Mouse (Mus musculus) brain, adult 2 months (tissue): ENCODE data around the gene Hapln2.

ENCODE experiments used
- DNase-seq: peaks from one replicate; pipeline ENCODE4 v3.0.0; 2011; ENCODE audit warnings: low read depth, low spot score

The Hapln2 gene

DNA sequence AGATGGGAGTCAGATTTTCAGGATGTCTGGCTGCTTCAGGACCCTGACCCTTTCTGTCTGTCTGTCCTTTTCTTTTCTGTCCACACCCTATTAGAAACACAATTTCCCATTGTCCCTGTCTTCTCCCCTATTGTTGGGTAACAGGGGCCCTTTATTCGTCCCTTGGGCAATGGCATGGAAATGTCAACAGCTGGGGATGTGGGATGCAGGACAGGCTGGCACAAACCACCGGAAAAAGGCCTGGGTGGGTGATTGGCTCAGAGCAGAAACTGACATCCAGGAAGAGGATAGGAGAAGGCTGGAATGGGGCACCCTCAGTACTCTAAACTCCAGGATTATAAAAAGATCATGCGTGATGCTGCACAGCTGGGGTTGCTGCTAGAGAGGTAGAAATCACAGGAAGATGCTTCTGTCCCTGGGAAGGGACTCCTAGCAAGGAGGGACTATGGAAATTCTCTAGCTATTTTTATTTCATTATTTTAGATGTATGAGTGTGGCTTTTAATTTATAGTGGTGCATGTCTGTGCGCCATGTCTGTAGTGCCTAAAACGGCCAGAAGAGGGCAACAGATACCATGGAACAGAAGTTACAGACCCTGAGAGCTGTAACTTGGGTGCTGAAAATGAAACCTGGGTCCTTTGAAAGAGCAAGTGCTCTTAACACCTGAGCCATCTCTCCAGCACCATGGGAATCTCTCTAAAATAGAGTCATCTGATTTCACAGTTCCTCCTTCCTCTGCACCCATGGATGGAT is at the start of gene Hapln2:
TSS of gene Hapln2 (minus strand) at position 150 of the 753 bp plus-strand sequence.
- DNase-seq = peak; percentile 93

DNA sequence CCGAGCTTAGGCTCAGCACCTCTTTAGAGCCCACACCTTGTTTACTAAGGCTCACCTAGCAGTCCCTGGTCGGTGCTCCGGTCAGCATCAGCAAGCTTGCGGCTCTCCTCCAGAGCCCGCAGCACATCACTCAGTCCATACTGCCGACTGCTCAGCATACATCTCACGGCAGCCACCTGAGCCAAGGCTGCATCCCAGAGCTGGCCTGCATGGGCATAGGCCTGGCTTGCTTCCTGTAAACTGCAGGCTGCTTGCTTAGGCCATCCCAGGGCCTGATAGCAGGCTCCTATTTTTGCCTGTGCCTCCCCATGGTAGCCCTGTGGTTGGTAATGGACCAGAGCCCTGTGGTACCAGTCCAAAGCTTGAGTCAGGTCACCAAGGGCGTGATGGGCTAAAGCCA is 47.4 kb upstream of the Hapln2 start:
- DNase-seq = no peak

DNA sequence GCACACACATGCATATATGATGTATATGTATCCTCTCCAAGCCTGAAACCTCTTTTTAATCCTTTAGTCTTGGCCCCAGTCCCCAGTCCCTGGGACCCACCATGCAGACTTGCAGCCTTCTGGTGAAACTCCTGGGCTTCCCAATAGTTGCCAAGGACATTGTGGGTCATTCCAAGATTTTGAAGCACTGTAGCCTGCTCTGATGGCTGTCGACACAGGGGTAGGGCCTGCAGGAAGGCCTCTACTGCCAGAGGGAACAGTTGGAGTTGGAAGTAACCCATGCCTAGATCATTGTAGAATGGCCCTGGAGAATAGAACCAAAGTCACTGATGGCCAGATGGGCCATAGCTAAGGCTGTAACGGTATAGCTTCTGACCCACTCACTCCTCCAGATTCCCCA is 47.0 kb upstream of the Hapln2 start:
- no peak for DNase-seq

DNA sequence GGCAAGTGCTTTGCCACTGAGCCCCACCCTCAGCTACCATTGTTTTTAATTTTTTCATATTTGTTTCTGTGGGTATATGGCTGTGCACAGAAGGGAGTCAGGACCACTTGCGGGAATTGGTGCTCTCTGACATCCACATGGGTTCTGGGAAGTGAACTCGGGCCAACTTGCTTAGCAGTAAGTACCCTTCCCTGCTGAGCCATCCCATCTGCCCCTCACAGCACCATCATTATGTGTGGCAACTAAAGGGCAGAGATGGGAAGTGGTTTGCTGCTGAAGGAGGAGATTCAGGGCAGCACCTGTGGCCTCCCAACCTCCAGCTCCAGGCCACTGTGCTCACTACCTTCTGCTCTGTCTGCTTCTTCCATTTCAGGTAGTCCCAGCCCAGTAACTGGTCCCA is 46.2 kb upstream of the Hapln2 start:
- DNase-seq = peak; percentile 27

DNA sequence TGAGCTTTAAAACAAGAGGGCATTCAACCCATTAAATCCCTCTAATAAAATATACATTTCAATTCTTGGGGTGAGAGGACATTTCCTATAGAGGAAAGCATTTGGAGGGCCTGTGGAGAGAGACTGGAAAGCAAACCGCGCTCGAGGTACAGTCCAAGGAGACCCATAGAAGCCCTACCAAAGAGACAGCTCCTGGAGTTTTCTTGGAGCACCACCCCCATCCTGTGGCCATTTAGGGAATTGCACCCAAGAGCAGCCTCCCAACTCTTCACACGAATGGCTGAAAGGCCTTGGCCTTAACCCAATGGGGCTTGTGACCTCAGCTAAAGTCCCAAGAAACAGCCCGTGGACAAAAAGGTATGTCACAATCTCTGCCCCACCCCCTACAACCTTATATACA is 44.4 kb upstream of the Hapln2 start:
- peak; percentile 86 for DNase-seq

DNA sequence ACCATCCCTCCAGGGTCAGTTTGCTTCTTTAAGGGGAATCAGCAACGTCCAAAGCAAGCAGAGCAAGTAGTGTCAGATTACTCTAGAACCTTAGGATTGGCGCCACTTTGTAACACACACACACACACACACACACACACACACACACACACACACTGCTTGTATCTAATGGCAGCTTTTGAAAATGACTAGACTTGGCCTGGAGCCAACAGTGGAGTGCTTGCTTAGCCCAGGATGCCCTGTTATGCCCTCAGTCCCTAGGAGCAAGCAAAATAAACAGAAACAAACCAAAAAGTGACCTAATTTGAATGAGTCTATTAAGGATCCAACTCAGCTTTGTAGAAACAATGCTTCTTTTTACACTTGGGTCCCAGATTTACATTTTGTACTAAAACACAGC is 41.0 kb upstream of the Hapln2 start:
- DNase-seq = no peak

DNA sequence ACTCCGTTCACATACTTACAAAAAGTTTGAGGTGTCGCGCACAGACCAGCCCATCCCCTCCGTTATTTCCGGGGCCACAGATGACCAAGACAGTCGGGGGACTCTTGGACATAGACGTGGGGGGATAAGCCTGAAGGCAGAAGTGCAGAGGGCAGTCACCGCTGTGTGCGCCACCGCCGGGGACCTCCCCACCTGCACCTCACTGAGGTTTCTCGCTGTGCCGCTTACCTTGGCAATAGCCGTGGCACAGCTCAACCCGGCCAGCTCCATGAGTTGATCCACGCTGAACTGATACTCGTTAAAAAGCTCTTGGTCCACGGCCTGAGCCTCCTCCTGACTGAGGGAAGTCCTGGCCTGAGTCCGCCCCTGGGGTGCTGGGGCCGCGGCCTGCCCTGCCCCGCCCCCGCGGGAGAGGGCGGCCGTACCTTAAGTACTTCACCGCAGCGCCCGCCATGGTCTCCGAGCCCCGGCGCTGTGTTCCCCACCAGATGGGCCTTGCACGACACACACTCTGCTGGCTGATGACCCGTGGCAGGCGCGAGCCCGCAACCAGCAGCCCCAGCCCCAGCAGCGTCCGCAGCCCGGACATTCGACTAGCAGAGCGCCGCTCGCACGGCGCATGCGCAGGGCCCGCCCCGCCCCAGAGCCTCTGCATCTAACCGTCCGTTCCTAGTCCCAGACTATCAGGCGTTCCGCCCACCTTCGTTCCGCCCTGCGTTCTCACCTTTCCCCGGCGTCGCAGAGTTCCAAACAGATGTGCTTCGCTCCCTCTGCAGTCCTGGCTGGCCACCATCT is 30.7 kb upstream of the Hapln2 start, which contains the start of gene Naxe:
TSS of gene Naxe (minus strand) at position 594 of the 795 bp plus-strand sequence.
- DNase-seq = peak; percentile 95

DNA sequence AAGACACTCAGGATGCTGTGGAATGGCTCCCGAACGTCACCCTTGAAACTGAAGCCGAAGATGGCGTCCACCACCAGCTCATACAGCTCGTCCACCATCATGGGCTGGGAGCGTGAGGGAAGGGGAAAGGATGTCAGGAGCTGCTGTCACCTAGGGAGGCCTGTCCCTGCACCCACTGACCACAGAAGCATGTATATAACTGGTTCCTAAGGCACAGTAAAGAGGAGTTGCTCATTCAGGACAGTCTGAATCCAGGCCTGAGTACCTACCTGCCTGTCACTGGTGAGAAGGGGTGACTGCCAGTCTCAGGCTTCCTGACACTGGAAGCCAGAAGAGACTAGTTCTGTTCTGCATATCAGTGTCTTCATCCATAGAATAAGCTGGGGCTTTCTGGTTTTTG is 29.6 kb upstream of the Hapln2 start:
- DNase-seq = no peak

DNA sequence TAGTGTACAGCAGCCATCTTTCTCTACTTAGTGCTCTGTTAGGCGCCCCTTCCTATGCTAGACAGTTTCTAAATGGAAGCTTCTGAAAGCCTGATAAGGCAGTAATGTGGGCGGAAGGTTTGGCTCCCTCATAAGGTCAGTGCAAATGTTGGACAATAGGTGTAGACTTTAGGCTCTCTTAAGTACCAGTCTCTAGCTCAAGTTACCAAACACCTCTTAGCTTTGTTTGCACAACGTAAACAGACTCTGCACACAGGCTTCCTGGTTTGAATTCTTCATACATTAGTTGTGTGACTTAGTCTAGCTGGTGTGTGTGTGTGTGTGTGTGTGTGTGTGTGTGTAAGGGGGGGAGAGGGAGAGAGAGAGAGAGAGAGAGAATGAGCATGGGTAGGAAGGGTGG is 22.1 kb upstream of the Hapln2 start:
- DNase-seq = no peak

DNA sequence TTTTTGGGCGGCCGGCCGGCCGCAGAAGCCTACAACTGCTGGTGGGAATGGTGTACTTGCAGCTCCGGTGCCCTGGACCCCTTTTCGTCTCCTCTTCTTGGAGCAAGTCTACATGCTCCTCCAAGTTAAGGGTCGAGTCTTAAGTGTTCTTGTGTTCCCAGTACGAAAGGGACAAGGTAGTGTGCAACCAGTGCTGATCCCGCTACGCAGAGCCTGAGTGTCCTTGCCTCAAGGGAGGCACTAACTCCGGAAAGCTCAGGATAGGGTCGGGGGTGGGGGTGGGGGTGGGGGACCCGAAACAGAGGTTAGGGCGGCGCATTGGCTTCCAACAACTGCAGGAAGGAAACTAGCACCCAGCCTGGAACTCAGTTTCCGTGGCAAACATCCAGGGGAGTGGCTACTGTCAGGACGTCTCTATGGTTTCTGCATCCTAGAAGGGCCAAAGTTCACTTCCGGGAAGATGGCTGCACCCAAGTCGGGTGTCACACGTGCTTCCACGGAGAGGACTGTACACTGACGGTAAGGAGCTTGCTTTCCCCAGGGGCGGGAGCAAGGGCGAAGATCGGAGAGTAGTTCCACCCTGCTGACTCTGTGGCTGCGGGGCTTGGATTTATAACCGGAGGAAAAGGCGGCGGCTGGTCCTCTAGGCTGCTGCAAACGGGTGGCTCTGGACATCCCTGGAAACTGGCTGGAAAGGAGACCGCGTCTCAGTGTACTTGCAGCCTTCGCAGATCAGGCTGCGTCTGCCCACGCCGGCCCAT is 15.5 kb upstream of the Hapln2 start, which contains the start of gene Gpatch4:
TSS of gene Gpatch4 (plus strand) at position 448 of the 761 bp plus-strand sequence.
- peak; percentile 99 for DNase-seq

DNA sequence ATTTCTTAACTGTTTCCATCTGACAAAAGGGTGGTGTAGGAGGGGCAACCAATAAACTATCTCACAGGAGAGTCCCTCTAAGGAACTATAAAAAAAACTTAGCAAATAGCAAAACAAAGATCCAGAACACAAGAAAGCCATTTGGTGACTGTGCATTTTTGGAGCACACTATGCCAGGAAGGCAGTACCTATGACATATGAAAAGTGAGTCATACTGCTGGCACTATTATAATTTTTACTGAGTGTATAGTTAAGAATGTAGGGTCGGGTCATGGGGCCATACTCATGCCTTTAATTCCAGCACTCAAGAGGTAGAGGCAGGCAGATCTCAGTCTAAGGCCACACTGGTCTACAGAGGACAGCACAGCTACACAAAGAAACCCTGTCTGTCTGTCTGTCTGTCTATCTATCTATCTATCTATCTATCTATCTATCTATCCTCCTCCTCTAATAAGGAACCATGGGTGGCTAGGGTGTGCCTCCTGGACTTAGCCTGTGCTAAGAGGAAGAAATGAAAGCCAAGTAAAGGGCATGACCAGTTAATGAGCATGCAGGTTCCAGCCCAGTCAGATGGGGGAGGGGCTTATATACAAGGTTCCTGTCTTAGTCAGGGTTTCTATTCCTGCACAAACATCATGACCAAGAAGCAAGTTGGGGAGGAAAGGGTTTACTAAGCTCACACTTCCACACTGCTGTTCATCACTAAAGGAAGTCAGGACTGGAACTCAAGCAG is 8.3 kb upstream of the Hapln2 start:
- DNase-seq = no peak

DNA sequence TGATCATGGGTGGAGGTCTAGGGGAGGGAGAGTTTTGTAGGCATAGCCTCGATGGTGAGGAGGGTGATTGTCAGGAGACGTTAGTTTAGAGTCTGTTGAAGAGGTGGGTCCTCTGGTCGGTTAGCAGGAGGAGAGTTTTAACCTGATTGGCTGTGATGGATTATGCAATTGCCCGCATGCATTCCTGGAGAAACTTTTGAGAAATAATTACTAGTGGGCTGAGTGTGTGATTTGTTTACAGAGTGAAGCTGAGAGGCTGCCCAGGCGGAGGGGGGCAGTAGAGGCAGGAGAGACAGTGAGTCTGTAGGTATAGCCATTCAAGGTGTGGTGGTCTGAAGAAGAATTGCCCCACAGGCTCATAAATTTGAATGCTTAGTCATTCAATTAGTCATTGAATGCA is 6.1 kb upstream of the Hapln2 start:
- no peak for DNase-seq

DNA sequence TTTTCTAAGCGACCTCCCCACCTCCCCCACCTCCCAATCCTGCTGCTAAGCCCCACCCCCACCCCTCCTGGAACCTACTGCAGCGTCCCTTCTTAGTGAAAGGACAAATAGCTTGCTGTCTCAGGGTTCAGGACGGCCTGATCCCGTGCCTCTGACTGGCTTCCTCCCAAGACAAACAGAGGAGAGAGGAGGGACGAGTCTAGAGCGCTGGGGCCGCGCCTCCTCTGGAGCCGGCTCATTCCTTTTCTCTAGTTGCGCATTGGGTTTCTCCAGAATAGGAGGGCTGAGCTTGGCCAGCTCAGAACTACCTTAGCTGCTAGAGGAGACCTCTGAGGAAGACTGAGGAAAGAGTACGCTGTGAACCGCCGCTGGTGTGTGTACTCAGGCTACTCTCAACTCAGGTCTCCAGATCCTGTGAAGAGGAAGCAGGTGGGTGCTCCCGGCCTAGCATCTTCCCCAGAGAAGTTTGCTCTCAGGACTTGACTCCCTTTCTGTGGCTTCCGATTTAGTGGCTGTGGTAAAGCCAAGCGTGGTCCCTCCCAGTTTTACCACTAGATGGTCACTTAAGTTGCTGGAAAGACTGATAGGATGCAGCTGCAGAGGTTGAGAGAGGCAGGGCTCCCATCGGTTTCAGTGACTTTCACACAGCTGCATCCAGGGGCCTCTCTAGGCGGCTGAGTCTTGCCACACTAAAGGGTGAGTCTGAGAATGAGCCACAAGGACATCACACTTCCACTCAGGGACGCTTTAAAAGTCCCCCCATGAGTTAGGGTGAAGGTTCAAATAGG is 3.4 kb upstream of the Hapln2 start:
- peak; percentile 89 for DNase-seq

DNA sequence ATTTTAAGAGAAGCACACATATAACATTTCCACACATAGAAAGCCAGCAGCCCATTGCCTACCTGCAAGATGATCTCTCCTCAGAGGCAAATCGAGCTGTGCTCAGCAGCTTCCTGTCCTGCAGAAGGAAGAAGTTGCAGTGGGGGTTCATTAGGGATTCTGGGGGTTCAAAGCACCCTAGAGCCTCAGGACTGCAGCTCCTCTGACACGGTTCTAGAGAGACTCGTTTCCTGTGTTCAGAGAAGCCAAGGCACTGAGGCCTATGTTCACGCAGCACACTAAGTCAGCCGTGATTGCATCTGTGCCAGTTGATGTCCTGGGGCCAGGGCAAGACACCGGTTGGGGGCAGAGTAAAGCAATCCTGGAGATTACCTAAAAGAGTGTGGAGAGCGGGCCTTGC is 560 bp downstream of the Hapln2 start:
- no peak for DNase-seq

DNA sequence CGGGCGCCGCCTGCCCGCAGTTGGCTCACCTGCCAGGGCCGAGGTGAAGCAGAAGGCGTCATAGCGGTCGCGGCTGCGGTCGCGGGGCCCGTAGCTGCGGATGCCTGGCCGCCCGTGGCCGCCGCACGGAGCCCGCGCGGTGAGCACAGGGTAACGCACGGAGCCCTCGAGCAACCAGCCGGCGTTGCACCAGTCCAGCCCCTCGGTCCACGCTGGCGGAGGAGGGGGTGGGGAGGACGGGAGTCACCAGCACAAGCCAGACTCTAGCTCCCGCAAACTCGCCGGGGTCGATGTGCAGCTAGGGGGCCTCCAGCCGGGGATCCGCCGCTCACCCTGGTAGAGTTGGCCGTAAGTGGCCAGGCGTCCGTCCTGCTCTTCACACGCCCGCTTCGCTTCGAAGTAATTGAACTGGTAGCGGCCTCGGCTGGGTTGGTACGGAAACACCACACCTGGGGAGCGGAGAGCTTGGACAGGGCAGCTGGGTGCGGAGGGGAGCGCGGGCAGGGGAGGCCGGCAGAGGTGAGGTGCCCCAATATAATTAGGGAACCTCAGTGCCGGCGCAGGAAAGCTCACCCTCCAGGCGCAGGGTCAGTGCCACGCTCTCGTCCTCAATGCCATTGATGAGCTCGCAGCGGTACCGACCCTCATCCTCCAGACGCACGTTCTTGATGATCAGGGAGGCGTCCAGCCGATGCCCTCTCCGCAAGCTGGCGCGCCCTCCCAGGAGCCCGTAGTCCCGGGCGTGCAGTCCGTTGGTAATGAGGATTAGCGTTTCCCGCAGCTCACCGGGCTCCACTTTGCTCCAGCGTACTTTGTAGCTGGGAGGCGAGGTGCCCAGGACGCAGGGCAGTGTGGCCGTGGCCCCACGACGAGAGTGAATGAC is 4.0 kb downstream of the Hapln2 start:
- no peak for DNase-seq

DNA sequence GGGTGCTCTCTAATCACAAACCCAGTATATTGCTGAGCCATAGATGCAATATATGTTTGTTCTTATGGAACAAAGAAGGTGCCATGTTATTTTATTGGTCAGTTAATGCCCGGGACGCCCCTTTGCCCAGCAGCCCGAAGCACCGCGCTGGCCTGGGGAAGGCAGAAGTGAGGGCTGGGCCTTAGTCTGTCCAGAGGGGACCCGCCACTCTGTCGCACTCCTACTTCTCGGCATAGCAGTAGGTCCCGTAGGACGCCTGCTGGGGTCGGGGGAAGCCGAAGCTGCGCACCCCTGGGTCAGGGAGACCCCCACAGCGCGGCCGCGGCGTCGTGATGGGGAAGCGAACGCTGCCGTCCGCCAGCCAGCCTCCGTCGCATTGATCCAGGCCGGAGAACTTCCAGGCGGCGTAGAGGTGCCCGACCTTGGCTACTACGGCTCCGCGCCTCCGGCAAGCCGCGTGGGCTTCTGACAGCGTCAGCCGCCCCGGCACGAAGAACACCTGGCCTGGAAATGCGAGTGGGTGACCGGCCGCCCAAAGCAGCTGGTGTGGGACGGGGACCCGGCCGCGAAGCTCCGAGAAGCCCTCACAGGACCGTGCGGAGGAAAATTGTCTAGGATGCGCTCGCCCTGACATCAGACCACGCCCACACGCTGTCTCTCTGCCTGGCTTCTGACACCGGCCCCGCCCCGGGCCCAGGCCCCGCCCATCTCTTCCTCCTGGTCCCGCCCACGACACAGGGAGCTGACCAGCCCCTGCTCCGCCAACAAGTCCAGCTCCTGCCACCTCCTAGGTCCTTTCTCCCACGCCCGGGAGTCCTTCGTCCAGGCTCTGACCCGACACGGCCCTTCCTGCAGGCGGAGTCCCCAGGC is 4.8 kb downstream of the Hapln2 start:
- DNase-seq = peak; percentile 94

DNA sequence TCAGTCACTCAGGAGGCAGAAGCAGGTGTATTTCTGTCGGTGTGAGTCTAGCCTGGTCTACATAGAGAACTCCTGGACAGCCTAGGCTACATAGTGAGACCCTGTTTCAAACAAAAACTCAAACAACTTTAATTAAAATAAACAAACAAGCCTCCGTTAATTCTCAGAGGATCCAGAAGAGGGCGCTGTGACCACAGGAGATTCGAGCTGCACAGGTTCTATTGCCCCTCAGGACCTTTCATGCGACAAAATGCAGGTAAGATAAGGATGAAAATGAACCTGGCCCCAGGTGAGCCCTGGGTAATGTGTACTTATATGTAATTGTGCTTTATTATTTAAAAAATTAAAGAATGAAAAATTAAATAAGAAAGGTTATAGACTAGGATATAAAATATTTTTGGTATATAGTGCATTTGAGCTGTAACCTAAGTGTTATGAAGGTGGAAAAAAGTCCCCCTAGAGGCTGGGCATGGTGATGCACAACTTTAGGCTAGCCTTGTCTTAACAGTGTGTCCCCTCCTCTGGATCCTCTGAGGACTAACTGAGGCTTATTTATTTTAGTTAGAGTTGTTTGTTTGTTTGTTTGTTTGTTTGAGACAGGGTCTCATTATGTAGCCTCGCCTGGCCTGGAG is 16.6 kb downstream of the Hapln2 start:
- DNase-seq = no peak
